Mouse (Mus musculus) E14TG2a.4 (cell line): ENCODE data around the gene Dapp1.

Experiments used
- CTCF ChIP-seq: conservative IDR thresholded peaks from 2 replicates; pipeline ENCODE4 v1.5.1; 2014; ENCODE audit warnings: low read length
- NANOG ChIP-seq: IDR thresholded peaks from 2 replicates; pipeline ENCODE4 v1.6.1; 2014; ENCODE audit warnings: borderline replicate concordance, low read length, mixed read lengths
- POU5F1 ChIP-seq: IDR thresholded peaks from 2 replicates; pipeline ENCODE4 v1.6.1; 2014; ENCODE audit warnings: low read length, borderline replicate concordance

DNA sequence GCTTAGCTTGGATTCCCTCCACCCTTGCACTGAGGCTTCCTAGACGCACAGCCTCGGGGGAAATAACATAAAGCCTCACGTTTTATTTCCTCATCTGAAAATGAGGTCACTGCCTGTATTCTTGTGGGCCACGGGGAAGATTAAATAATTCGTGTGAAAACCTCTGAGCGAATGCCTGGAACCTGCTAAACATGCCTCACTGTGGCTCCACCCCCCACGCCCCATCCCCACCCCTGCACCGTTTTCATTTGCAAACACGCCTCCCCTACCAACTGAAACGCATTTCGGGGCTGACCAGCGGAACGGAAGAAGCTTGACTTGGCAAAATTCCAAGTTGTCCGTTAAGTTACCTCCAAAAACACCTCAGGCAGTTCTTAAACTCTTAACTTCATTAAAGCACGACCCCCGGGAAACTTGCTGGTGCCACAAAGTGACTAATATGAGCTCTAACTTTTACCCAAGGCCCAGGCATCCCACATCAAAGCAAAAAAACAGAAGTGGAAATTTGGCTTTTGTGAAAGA is 25.7 kb downstream of the Dapp1 start:
- TF ChIP-seq CTCF (no peak), POU5F1 (no peak), NANOG (no peak)
